Mouse (Mus musculus) intestine, embryonic 14.5 days (tissue): ENCODE measurements around the gene 3110021N24Rik. TPM values are rescaled to one million over a fixed set of nuclear protein-coding genes. Genes with fewer than 3 reads are reported as not detected.

Source experiments
- ATAC-seq: fragments of 200-750 bp; cut with Nextera tagmentation; replicated peaks from 2 replicates; pipeline ENCODE4 v1.8.0; 2017; ENCODE audit warnings: low read depth, moderate number of reproducible peaks, moderate TSS enrichment, moderate library complexity; ENCODE audit not compliant: low FRiP score, low TSS enrichment
- DNase-seq: peaks from one replicate; pipeline ENCODE4 v3.0.0-alpha.2; 2018; ENCODE audit warnings: low spot score
- H3K27ac ChIP-seq: fragments of 300-500 bp; sonication (generic); 2 replicates; pipeline ENCODE4 v1.5.1; 2014; ENCODE audit warnings: low read depth, mild to moderate bottlenecking, control low read depth
- H3K27me3 ChIP-seq: fragments of 300-500 bp; sonication (generic); replicated peaks from 2 replicates; pipeline ENCODE4 v1.6.1; 2014; ENCODE audit warnings: low read length, control low read depth; ENCODE audit not compliant: control insufficient read depth, insufficient read depth
- H3K36me3 ChIP-seq: fragments of 300-500 bp; sonication (generic); 2 replicates; pipeline ENCODE4 v1.6.1; 2014; ENCODE audit warnings: low read length, control low read depth; ENCODE audit not compliant: control insufficient read depth, insufficient read depth
- H3K4me1 ChIP-seq: fragments of 300-500 bp; sonication (generic); replicated peaks from 2 replicates; pipeline ENCODE4 v1.6.1; 2014; ENCODE audit warnings: low read length, control low read depth, mixed read lengths; ENCODE audit not compliant: control insufficient read depth, insufficient read depth
- H3K4me2 ChIP-seq: fragments of 300-500 bp; sonication (generic); 2 replicates; pipeline ENCODE4 v1.6.1; 2014; ENCODE audit warnings: low read length
- H3K4me3 ChIP-seq: fragments of 300-500 bp; sonication (generic); 2 replicates; pipeline ENCODE4 v1.5.1; 2014; ENCODE audit warnings: low read depth, low read length, control low read depth, mixed read lengths
- H3K9ac ChIP-seq: fragments of 300-500 bp; sonication (generic); 2 replicates; pipeline ENCODE4 v1.6.1; 2014; ENCODE audit warnings: mild to moderate bottlenecking, low read length
- H3K9me3 ChIP-seq: fragments of 300-500 bp; sonication (generic); 2 replicates; pipeline ENCODE4 v1.6.1; 2016; ENCODE audit warnings: low read length, control low read depth; ENCODE audit not compliant: control insufficient read depth
- WGBS: fragments of 180-500 bp; shearing (Covaris S2); extraction: QIAGEN DNeasy Blood & Tissue Kit; methylation state at CpG from one replicate; pipeline ENCODE4 v1.1.7; 2014; 5-methylcytosine and 5-hydroxymethylcytosine counted together
- polyA plus RNA-seq: library from polyadenylated mRNA; unstranded; fragments of >200 nt; fragmentation: Nextera tagmentation; extraction: Ambion mirVana; gene quantifications from 2 replicates; pipeline ENCODE4 v1.2.1, GENCODE M21; 2014

The 3110021N24Rik gene
- polyA plus RNA-seq, 1 experiment from 2014 or later = 1.6 TPM

GRCm38 (mm10) chr4:108781596-108781995 lies 62.1 kb downstream of the 3110021N24Rik start:
- Histone ChIP-seq H3K9me3 (no peaks in the 10 kb centered on the region), H3K4me2 (peak overlapping the region; percentile 70; the same call in 1 of the 2 replicates), H3K27me3 (no peaks in the 10 kb centered on the region), H3K27ac (no peak overlapping the region), H3K9ac (no peak overlapping the region), H3K36me3 (no peaks in the 10 kb centered on the region), H3K4me1 (0 out of 2 replicates have a peak, but pooled peaks cover 2% of the 10 kb centered on the region), H3K4me3 (0 out of 2 replicates have a peak overlapping the region, but pooled peaks have one; percentile 54)
- no peak for DNase-seq
- 72% methylated on average over 3 of the region's 3 CpGs for WGBS
- ATAC-seq = no peak

- Histone ChIP-seq H3K27me3 (no peaks in the 10 kb centered on the region), H3K9ac (no peak overlapping the region), H3K4me2 (no peak overlapping the region), H3K36me3 (no peaks in the 10 kb centered on the region), H3K4me1 (0 out of 2 replicates have a peak, but pooled peaks cover 2% of the 10 kb centered on the region), H3K4me3 (no peak overlapping the region), H3K27ac (no peak overlapping the region), H3K9me3 (no peaks in the 10 kb centered on the region)
- ATAC-seq (no peak), DNase-seq (no peak)
- 43% methylated on average over 8 of the region's 8 CpGs for WGBS
Measured at GRCm38 (mm10) chr4:108782421-108783085, 63.1 kb downstream of the 3110021N24Rik start.

- 74% methylated on average over 6 of the region's 6 CpGs for WGBS
- no peaks in the 10 kb centered on the region for H3K4me1 ChIP-seq
- H3K9ac ChIP-seq = no peak overlapping the region
- no peak overlapping the region for H3K4me2 ChIP-seq
- DNase-seq (no peak), ATAC-seq (no peak)
- H3K9me3 ChIP-seq = no peaks in the 10 kb centered on the region
- H3K4me3 ChIP-seq = no peak overlapping the region
- H3K27me3 ChIP-seq = no peaks in the 10 kb centered on the region
- no peak overlapping the region for H3K27ac ChIP-seq
- H3K36me3 ChIP-seq = no peaks in the 10 kb centered on the region
Measured at GRCm38 (mm10) chr4:108789258-108789936, 69.9 kb downstream of the 3110021N24Rik start.

- ATAC-seq (no peak), DNase-seq (no peak)
- Histone ChIP-seq H3K27me3 (no peaks in the 10 kb centered on the region), H3K9me3 (no peaks in the 10 kb centered on the region), H3K36me3 (no peaks in the 10 kb centered on the region), H3K4me1 (no peaks in the 10 kb centered on the region), H3K4me3 (no peak overlapping the region), H3K9ac (no peak overlapping the region), H3K4me2 (no peak overlapping the region), H3K27ac (no peak overlapping the region)
- 68% methylated on average over 1 of the region's 1 CpGs for WGBS
Measured at GRCm38 (mm10) chr4:108790507-108790906, 71.1 kb downstream of the 3110021N24Rik start.

GRCm38 (mm10) chr4:108793941-108794340 lies 74.5 kb downstream of the 3110021N24Rik start:
- Histone ChIP-seq H3K4me1 (no peaks in the 10 kb centered on the region), H3K27ac (no peak overlapping the region), H3K9ac (no peak overlapping the region), H3K4me3 (no peak overlapping the region), H3K36me3 (no peaks in the 10 kb centered on the region), H3K27me3 (no peaks in the 10 kb centered on the region), H3K4me2 (no peak overlapping the region), H3K9me3 (no peaks in the 10 kb centered on the region)
- 55% methylated on average over 1 of the region's 1 CpGs for WGBS
- ATAC-seq (no peak), DNase-seq (no peak)

GRCm38 (mm10) chr4:108796701-108797100 lies 77.3 kb downstream of the 3110021N24Rik start:
- 50% methylated on average over 4 of the region's 4 CpGs for WGBS
- H3K36me3 ChIP-seq = no peaks in the 10 kb centered on the region
- H3K27ac ChIP-seq = no peak overlapping the region
- no peak overlapping the region for H3K4me3 ChIP-seq
- DNase-seq = no peak
- H3K27me3 ChIP-seq = no peaks in the 10 kb centered on the region
- H3K4me1 ChIP-seq = peaks cover 6% of the 10 kb centered on the region
- no peak overlapping the region for H3K4me2 ChIP-seq
- H3K9me3 ChIP-seq = no peaks in the 10 kb centered on the region
- H3K9ac ChIP-seq = no peak overlapping the region
- ATAC-seq = no peak

- WGBS = 54% methylated on average over 2 of the region's 2 CpGs
- no peak for ATAC-seq
- no peak overlapping the region for H3K9ac ChIP-seq
- no peak overlapping the region for H3K4me3 ChIP-seq
- H3K27me3 ChIP-seq = no peaks in the 10 kb centered on the region
- no peaks in the 10 kb centered on the region for H3K9me3 ChIP-seq
- H3K4me1 ChIP-seq = peaks cover 6% of the 10 kb centered on the region
- H3K36me3 ChIP-seq = no peaks in the 10 kb centered on the region
- H3K27ac ChIP-seq = no peak overlapping the region
- H3K4me2 ChIP-seq = no peak overlapping the region
- DNase-seq = peak; percentile 80
Measured at GRCm38 (mm10) chr4:108798083-108798830, 78.8 kb downstream of the 3110021N24Rik start.

GRCm38 (mm10) chr4:108803535-108803934 lies 84.1 kb downstream of the 3110021N24Rik start:
- Histone ChIP-seq H3K4me1 (peaks cover 6% of the 10 kb centered on the region), H3K4me2 (no peak overlapping the region), H3K9me3 (no peaks in the 10 kb centered on the region), H3K27ac (no peak overlapping the region), H3K4me3 (no peak overlapping the region), H3K36me3 (no peaks in the 10 kb centered on the region), H3K27me3 (no peaks in the 10 kb centered on the region), H3K9ac (no peak overlapping the region)
- 83% methylated on average over 2 of the region's 2 CpGs for WGBS
- ATAC-seq (no peak), DNase-seq (no peak)
